Mouse (Mus musculus) forebrain, postnatal 0 days (tissue): ENCODE measurements at regions not wholly inside any gene's neighbourhood (a gene's known extent, or its start where the extent isn't known, plus 50 kb on each side); places are given as distances from the start of the nearest gene placed in this dataset.

Experiments used
- ATAC-seq: fragments of 200-750 bp; cut with Nextera tagmentation; 2 replicates; pipeline ENCODE4 v1.8.0; 2017; ENCODE audit warnings: mild to moderate bottlenecking, moderate library complexity
- DNase-seq: peaks from one replicate; pipeline ENCODE4 v3.0.0-alpha.2; 2015
- H3K27ac ChIP-seq: fragments of 300-500 bp; sonication (generic); 2 replicates; pipeline ENCODE4 v1.5.1; 2014; ENCODE audit warnings: low read depth, mild to moderate bottlenecking, antibody characterized with exemption, low read length, moderate library complexity, mixed read lengths
- H3K27me3 ChIP-seq: fragments of 300-500 bp; sonication (generic); 2 replicates; pipeline ENCODE4 v1.6.1; 2014; ENCODE audit warnings: mild to moderate bottlenecking, low read length, mixed read lengths; ENCODE audit not compliant: insufficient read depth
- H3K36me3 ChIP-seq: fragments of 300-500 bp; sonication (generic); 2 replicates; pipeline ENCODE4 v1.6.1; 2014; ENCODE audit warnings: mild to moderate bottlenecking, moderate library complexity; ENCODE audit not compliant: insufficient read depth
- H3K4me1 ChIP-seq: fragments of 300-500 bp; sonication (generic); 2 replicates; pipeline ENCODE4 v1.6.1; 2014; ENCODE audit warnings: antibody characterized with exemption; ENCODE audit not compliant: insufficient read depth
- H3K4me2 ChIP-seq: fragments of 300-500 bp; sonication (generic); 2 replicates; pipeline ENCODE4 v1.6.1; 2014; ENCODE audit warnings: low read depth, mild to moderate bottlenecking, moderate library complexity
- H3K4me3 ChIP-seq: fragments of 300-500 bp; sonication (generic); 2 replicates; pipeline ENCODE4 v1.5.1; 2014; ENCODE audit warnings: low read depth, low read length, mixed read lengths
- H3K9ac ChIP-seq: fragments of 300-500 bp; sonication (generic); 2 replicates; pipeline ENCODE4 v1.6.1; 2014; ENCODE audit warnings: mild to moderate bottlenecking
- H3K9me3 ChIP-seq: fragments of 300-500 bp; sonication (generic); 2 replicates; pipeline ENCODE4 v1.6.1; 2016; ENCODE audit warnings: low read length
- CTCF ChIP-seq: sonication (generic); IDR thresholded peaks from 2 replicates; pipeline ENCODE4 v1.5.1; 2016; ENCODE audit warnings: antibody characterized with exemption, control low read depth, low read depth
- WGBS: fragments of 180-500 bp; shearing (Covaris S2); extraction: QIAGEN DNeasy Blood & Tissue Kit; methylation state at CpG from one replicate; pipeline ENCODE4 v1.1.7; 2014; 5-methylcytosine and 5-hydroxymethylcytosine counted together

DNA sequence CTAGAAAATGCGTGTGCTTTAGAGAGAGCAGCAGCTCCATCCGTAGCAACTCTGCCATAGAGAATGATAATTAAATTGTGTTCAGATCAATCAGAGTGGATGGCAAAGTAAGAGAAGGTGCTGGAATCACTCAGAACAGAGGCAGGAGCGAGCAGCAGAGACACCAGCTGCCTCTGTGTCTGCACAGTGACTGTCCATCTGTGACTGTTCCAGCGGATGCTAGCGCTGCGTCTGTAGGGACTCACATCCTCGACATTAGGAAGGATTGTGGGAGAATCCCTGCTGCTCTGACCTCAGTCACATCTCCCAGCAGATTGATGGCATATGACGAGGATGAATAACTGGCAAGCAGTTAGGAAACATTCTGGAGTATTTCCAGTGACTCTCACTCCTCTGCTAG is 99.8 kb downstream of the Tsen15 start:
- 61% methylated on average over 8 of the region's 8 CpGs for WGBS
- Histone ChIP-seq H3K4me3 (no peak overlapping the region), H3K4me1 (no peaks in the 10 kb centered on the region; the same call in 1 of the 2 replicates), H3K9me3 (no peaks in the 10 kb centered on the region), H3K27ac (no peak overlapping the region), H3K36me3 (no peaks in the 10 kb centered on the region), H3K27me3 (no peaks in the 10 kb centered on the region), H3K9ac (no peak overlapping the region), H3K4me2 (no peak overlapping the region)
- ATAC-seq (peak; percentile 57; the same call in 1 of the 2 replicates), DNase-seq (no peak)
- TF ChIP-seq CTCF: no peak

- no peak overlapping the region for H3K4me2 ChIP-seq
- no peak overlapping the region for H3K4me3 ChIP-seq
- WGBS: 92% methylated on average over 11 of the region's 11 CpGs
- no peak overlapping the region for H3K27ac ChIP-seq
- no peaks in the 10 kb centered on the region for H3K36me3 ChIP-seq
- no peak overlapping the region for H3K9ac ChIP-seq
- no peak for ATAC-seq
- no peaks in the 10 kb centered on the region; the same call in 1 of the 2 replicates for H3K4me1 ChIP-seq
- no peak for DNase-seq
- 0 out of 2 replicates have a peak, but pooled peaks cover 3% of the 10 kb centered on the region for H3K9me3 ChIP-seq
- no peaks in the 10 kb centered on the region for H3K27me3 ChIP-seq
- no peak for TF ChIP-seq CTCF
These were observed 104.4 kb downstream of the Tsen15 start for GRCm38 (mm10) chr1:152282106-152282505.

DNA sequence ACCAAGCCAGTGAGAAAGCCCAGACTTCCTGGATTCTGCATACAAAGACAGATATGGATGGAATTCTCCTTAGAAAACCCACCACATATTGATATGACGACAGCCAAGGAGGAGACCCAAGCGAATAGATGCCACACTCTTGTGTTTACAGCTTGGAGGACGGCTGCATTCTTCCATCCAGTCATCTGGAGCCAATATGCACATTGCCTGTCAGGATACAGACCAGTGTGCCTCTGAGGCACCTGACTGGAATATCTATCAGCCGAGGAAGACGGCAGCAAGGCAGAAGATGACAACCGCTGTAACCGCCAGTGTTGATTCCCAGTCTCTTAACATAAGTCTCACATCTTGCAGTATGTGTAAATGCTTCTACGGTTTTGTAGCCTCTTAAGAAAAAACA is 105.3 kb downstream of the Tsen15 start:
- no peaks in the 10 kb centered on the region for H3K4me1 ChIP-seq
- WGBS: 74% methylated on average over 8 of the region's 8 CpGs
- no peak overlapping the region for H3K4me2 ChIP-seq
- no peak for TF ChIP-seq CTCF
- DNase-seq: no peak
- no peak for ATAC-seq
- 0 out of 2 replicates have a peak, but pooled peaks cover 3% of the 10 kb centered on the region for H3K9me3 ChIP-seq
- no peak overlapping the region for H3K4me3 ChIP-seq
- H3K9ac ChIP-seq: no peak overlapping the region
- no peaks in the 10 kb centered on the region for H3K36me3 ChIP-seq
- no peak overlapping the region for H3K27ac ChIP-seq
- no peaks in the 10 kb centered on the region for H3K27me3 ChIP-seq

DNA sequence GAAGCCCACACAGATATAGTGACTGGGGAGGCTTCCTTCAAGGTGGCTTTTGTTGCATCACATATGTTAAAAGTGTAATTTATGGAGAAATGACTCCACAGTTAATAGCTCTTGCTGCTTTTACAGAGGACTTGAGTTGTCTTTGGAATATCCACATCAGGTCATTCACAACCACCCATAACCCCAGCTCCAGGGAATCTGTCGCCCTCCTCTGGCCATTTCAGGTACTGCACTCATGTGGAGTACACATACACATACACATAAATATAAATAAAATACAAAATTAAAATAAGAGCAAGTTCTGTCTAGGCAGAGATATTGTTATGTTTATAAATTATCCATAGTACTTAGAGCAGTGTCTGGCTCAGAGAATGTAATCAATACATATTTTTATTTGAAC is 106.5 kb downstream of the Tsen15 start:
- H3K9me3 ChIP-seq: 0 out of 2 replicates have a peak, but pooled peaks cover 3% of the 10 kb centered on the region
- H3K27me3 ChIP-seq: no peaks in the 10 kb centered on the region
- H3K4me3 ChIP-seq: no peak overlapping the region
- no peaks in the 10 kb centered on the region for H3K4me1 ChIP-seq
- no peak overlapping the region for H3K4me2 ChIP-seq
- no peak overlapping the region for H3K9ac ChIP-seq
- no peak for ATAC-seq
- DNase-seq: no peak
- H3K36me3 ChIP-seq: no peaks in the 10 kb centered on the region
- no peak overlapping the region for H3K27ac ChIP-seq
- TF ChIP-seq CTCF: peak; percentile 55
- WGBS: 27% methylated on average over 1 of the region's 1 CpGs

DNA sequence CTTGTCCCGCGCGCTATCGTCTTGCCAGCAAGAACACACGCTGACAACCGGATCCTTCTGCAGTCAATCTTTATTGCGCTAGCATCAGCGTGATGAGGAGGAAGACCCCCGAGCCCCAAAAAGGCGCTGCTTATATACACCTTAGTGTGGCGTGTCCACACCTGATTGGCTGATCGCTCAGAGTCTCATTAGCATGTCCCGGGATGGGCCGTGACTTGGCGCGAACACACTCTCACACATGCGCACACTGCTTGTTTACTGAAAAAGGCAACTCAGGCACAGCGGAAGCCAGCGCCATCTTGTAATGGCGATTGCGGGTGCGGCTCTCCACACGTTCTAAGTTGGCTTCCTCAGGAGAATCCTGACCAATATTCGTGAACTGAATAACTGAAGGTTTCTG is 111.5 kb downstream of the Tsen15 start:
- Histone ChIP-seq H3K4me2 (no peak overlapping the region), H3K4me3 (no peak overlapping the region), H3K4me1 (no peaks in the 10 kb centered on the region), H3K9me3 (0 out of 2 replicates have a peak, but pooled peaks cover 3% of the 10 kb centered on the region), H3K9ac (no peak overlapping the region), H3K36me3 (no peaks in the 10 kb centered on the region), H3K27ac (no peak overlapping the region), H3K27me3 (no peaks in the 10 kb centered on the region)
- no peak for TF ChIP-seq CTCF
- 98% methylated on average over 24 of the region's 24 CpGs for WGBS
- ATAC-seq: no peak
- DNase-seq: no peak

DNA sequence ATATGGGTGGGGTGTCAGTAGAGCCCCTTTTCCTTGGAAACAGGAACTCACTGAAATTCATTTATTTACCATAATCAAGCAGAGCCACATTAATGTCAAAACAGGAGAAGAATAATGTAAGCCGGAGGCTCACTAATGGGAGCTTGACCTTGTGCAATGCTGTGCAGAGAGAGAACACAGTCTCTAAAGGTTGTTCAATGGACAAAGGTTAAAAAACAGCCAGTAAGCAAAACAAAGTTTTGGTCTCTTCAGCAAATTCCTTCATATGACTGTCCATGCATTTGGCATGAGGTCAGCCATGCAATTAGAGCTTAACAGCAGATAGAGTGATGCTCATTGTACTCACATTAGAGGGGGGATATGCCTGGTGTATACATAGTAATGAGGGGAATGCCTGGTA is 113.1 kb downstream of the Tsen15 start:
- no peak for TF ChIP-seq CTCF
- no peaks in the 10 kb centered on the region for H3K36me3 ChIP-seq
- H3K9ac ChIP-seq: no peak overlapping the region
- WGBS: 81% methylated on average over 1 of the region's 1 CpGs
- H3K4me3 ChIP-seq: no peak overlapping the region
- no peaks in the 10 kb centered on the region for H3K9me3 ChIP-seq
- no peaks in the 10 kb centered on the region for H3K4me1 ChIP-seq
- no peak overlapping the region for H3K4me2 ChIP-seq
- ATAC-seq (no peak), DNase-seq (no peak)
- no peaks in the 10 kb centered on the region for H3K27me3 ChIP-seq
- H3K27ac ChIP-seq: no peak overlapping the region

DNA sequence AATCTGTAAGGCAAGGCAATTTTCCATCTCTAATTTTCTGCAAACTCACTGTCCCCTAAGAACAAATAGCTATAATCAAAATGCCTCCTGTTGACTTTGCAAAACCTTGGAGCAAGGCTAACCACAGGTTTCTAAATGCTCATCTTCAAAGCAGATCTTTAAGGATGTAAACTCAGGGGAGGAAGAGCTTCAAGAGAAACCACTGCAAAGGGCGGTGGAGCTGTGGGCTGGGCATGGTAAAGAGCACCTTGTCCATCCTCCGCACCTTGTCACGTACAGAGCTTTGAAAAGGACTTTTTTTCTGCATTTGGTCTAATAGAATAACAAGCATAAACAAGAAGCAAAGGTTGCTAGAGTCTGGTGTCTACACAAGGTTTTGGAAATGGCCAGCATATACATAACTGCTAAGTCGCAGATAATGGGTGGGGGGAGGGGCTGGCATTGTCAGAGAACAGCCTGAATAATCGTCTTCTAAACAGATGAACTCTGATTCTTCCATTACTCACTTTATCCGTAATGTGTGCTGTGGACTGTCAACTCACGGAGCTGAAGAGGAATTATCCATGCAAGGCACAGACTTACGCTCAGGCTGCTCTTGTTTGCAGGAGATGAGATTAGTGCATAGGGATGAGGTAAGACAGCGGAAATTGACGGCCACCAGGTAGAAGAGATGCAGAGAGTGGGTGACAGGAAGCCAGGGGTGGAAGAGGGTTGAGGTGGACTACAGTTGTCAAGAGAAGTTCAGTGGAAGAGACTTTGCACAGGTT is 116.4 kb downstream of the Tsen15 start:
- Histone ChIP-seq H3K36me3 (no peaks in the 10 kb centered on the region), H3K27ac (no peak overlapping the region), H3K4me2 (no peak overlapping the region), H3K27me3 (no peaks in the 10 kb centered on the region), H3K9ac (no peak overlapping the region), H3K4me1 (no peaks in the 10 kb centered on the region), H3K9me3 (no peaks in the 10 kb centered on the region), H3K4me3 (no peak overlapping the region)
- no peak for ATAC-seq
- WGBS: 66% methylated on average over 10 of the region's 10 CpGs
- no peak for TF ChIP-seq CTCF
- DNase-seq: no peak
